Mouse (Mus musculus): ENCODE data around the gene Herc1. TPM values are rescaled to one million over a fixed set of nuclear protein-coding genes. Genes with fewer than 3 reads are reported as not detected.
"Not testable (repeated sequence)": the region's sequence is repeated elsewhere in the genome, so short reads cannot be mapped to it uniquely, and the experiment has no call there.

Gene Herc1
- polyA plus RNA-seq, 1 experiment from 2014 or later: 42.5 TPM

DNA sequence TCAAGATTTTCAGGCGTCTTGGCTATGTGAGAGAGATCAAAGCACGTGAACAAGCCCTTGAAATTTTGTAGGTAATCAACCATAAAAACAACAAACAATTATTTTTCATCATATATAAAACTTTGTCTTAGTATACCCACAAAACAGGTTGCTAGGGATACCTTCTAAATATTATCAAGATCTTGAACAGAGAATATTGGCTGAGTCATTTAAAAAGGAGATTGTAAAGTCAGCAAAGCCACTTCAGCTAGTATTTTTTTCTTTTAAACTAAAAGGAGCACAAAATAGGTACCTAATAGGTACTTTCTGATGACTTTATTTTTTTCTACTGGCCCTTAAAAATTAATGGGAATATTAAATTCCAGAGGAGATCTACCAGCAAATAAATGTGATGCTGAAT lies 2.5 kb downstream of the Herc1 start:
- no peak for ATAC-seq (ENCODE audit: low read depth)
- Histone ChIP-seq H3K36me3 (no peaks in the 10 kb centered on the region), H3K27me3 (no peaks in the 10 kb centered on the region), H3K9me3 (no peaks in the 10 kb centered on the region), H3K4me2 (peak overlapping the region; percentile 87), H3K9ac (peak overlapping the region; percentile 53; the same call in 1 of the 2 replicates), H3K4me1 (replicated peaks) (peaks cover 28% of the 10 kb centered on the region), H3K4me3 (no peak overlapping the region), H3K27ac (replicated peaks) (no peak overlapping the region)
- WGBS: 86% methylated on average over 2 of the region's 2 CpGs

DNA sequence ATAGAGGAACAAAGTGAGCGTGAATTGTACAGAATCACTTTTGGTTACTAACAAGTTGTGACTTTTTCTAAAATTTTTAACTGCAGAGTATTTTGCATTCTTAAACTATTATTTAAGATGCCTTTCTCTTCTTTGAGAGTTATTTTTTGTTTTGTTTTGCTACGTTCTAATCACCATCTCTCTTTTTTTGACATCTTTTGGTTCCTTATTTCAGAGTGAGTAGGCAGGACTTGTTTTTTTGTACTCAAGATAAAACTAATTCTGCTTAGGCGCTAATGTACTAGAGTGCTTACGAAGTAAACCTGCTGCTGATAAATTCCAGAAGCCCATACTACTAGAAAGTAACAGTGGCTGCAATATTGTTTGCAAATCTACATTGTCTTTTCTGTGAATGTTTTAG lies 8.9 kb downstream of the Herc1 start:
- ATAC-seq (ENCODE audit: low read depth): no peak
- H3K36me3 ChIP-seq: no peaks in the 10 kb centered on the region
- no peak overlapping the region for H3K9ac ChIP-seq
- no peak overlapping the region for H3K27ac ChIP-seq (replicated peaks)
- H3K4me3 ChIP-seq: no peak overlapping the region
- H3K27me3 ChIP-seq: no peaks in the 10 kb centered on the region
- WGBS: 93% methylated on average over 4 of the region's 4 CpGs
- no peak overlapping the region for H3K4me2 ChIP-seq
- H3K9me3 ChIP-seq: no peaks in the 10 kb centered on the region
- peaks cover 5% of the 10 kb centered on the region; the same call in 1 of the 2 replicates for H3K4me1 ChIP-seq (replicated peaks)

DNA sequence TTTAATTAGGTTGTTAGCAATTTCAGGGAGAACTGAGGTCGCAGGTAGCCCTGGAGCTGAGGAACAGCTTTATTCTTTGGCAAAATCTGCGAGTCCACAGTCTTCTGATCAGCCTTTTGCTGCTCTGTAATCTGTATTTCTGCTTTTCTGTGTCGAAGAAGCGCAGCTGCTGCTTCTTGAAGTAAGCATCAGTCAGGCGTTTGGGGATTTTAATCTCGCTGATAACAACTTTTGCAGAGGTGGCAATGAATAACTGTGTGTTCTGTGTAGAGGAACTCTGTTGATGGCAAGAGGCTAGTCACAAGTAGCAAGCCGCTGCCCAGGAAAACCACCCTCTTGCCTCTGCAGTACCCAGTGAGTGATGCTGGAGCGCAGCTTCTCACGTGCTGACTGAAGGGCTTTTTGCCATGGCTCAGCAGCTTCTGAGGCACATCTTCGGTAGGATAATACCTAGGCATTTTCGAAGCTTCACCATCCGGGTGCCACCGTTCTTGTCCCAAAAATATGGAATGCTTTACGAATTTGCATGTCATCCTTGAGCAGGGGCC lies 10.0 kb downstream of the Herc1 start:
- Histone ChIP-seq H3K27me3 (no peaks in the 10 kb centered on the region), H3K9ac (no peak overlapping the region), H3K27ac (replicated peaks) (no peak overlapping the region), H3K4me1 (replicated peaks) (peaks cover 5% of the 10 kb centered on the region; the same call in 1 of the 2 replicates), H3K4me3 (no peak overlapping the region), H3K9me3 (no peaks in the 10 kb centered on the region), H3K4me2 (no peak overlapping the region), H3K36me3 (no peaks in the 10 kb centered on the region)
- no peak for ATAC-seq (ENCODE audit: low read depth)
- 85% methylated on average over 14 of the region's 14 CpGs for WGBS

DNA sequence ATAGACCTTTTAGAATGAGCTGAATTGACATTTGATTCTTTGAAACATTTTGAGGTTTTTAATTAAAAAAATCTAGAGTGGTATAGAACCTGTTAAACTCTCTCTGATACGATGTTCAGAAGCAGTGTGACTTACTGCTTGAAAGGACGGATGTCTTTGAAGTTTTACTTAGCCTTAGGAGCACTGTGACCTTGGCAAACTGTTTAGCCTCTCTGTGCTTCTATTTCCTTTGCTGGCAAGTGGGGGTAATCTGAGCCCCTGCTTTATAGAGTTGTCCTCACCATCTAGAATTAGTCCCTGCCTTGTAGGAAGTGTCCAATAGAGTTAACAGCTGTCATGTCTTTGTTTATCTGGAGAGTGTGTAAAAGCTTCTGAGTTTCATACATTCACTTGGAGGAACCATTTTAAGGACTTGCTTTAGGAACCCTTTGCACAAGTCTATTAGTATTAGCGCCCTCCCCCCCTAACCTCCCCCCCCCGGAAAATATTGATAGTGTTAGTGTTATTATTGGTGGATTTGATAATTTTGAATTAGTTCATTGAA lies 18.7 kb downstream of the Herc1 start:
- Histone ChIP-seq H3K4me1 (replicated peaks) (peaks cover 8% of the 10 kb centered on the region; the same call in 1 of the 2 replicates), H3K27ac (replicated peaks) (no peak overlapping the region), H3K9me3 (no peaks in the 10 kb centered on the region), H3K4me2 (no peak overlapping the region), H3K36me3 (peaks cover 19% of the 10 kb centered on the region), H3K27me3 (no peaks in the 10 kb centered on the region), H3K4me3 (no peak overlapping the region), H3K9ac (no peak overlapping the region)
- no peak for ATAC-seq (ENCODE audit: low read depth)
- WGBS: 80% methylated on average over 4 of the region's 4 CpGs

- no peak for ATAC-seq (ENCODE audit: low read depth)
- WGBS: 81% methylated on average over 3 of the region's 3 CpGs
Observed at GRCm38 (mm10) chr9:66370334-66370733, 20.1 kb downstream of the Herc1 start.

DNA sequence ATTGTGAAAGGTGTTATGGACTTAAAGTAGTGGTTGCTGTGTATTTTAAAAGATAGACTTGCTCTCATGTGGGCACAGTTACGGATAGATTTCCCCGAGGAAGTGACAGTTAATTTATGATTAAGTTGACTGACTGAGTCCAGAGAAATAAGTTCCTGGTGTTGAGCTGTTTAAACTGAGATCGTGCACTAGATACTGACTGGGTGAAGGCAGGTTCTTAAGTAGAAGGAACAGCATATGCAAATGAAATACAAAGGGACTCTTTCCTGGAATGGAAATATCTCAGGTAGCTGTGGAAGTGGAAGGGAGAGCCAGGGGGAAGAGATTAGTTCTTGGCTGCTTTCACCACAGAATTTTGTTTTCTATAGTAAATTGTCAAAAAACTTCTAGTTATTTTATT lies 20.6 kb downstream of the Herc1 start:
- no peak overlapping the region for H3K9ac ChIP-seq

More at GRCm38 (mm10) chr9:66370334-66370733, 20.1 kb downstream of the Herc1 start:
- H3K4me2 ChIP-seq: no peak overlapping the region
- no peak overlapping the region for H3K4me3 ChIP-seq
- no peak overlapping the region for H3K27ac ChIP-seq (replicated peaks)
- peaks cover 8% of the 10 kb centered on the region; the same call in 1 of the 2 replicates for H3K4me1 ChIP-seq (replicated peaks)
- peaks cover 23% of the 10 kb centered on the region for H3K36me3 ChIP-seq
- H3K9me3 ChIP-seq: no peaks in the 10 kb centered on the region
- no peak overlapping the region for H3K9ac ChIP-seq
- no peaks in the 10 kb centered on the region for H3K27me3 ChIP-seq

DNA sequence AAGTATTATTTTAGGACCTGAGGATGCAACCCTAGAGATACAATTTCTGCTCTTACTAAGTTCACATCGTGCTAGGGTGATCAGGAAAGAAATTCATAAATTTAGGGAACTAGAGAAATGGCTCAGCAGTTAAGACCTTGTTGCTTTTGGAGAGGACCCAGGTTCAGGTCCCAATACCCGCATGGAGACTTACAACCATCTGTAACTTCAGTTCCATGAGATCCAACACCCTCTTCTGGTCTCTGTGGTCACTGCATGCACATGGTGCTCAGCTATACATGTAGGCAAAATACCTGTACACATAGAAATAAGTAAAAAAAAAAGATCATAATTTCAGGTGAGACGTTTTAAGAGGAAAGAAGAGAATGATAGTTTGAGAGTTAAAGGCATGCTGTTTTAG lies 23.2 kb downstream of the Herc1 start:
- 94% methylated on average over 3 of the region's 3 CpGs for WGBS
- peaks cover 31% of the 10 kb centered on the region for H3K36me3 ChIP-seq
- H3K27ac ChIP-seq (replicated peaks): no peak overlapping the region
- H3K4me1 ChIP-seq (replicated peaks): peaks cover 6% of the 10 kb centered on the region; the same call in 1 of the 2 replicates
- ATAC-seq (ENCODE audit: low read depth): no peak
- H3K9ac ChIP-seq: no peak overlapping the region
- H3K9me3 ChIP-seq: no peaks in the 10 kb centered on the region
- H3K4me2 ChIP-seq: no peak overlapping the region
- H3K4me3 ChIP-seq: no peak overlapping the region
- no peaks in the 10 kb centered on the region for H3K27me3 ChIP-seq

More for the DNA sequence above, 20.6 kb downstream of the Herc1 start:
- H3K36me3 ChIP-seq: peaks cover 23% of the 10 kb centered on the region
- ATAC-seq (ENCODE audit: low read depth): no peak
- no peak overlapping the region for H3K27ac ChIP-seq (replicated peaks)
- no peak overlapping the region for H3K4me2 ChIP-seq
- WGBS: 74% methylated on average over 3 of the region's 3 CpGs
- peaks cover 8% of the 10 kb centered on the region; the same call in 1 of the 2 replicates for H3K4me1 ChIP-seq (replicated peaks)
- no peaks in the 10 kb centered on the region for H3K9me3 ChIP-seq
- no peak overlapping the region for H3K4me3 ChIP-seq
- no peaks in the 10 kb centered on the region for H3K27me3 ChIP-seq

DNA sequence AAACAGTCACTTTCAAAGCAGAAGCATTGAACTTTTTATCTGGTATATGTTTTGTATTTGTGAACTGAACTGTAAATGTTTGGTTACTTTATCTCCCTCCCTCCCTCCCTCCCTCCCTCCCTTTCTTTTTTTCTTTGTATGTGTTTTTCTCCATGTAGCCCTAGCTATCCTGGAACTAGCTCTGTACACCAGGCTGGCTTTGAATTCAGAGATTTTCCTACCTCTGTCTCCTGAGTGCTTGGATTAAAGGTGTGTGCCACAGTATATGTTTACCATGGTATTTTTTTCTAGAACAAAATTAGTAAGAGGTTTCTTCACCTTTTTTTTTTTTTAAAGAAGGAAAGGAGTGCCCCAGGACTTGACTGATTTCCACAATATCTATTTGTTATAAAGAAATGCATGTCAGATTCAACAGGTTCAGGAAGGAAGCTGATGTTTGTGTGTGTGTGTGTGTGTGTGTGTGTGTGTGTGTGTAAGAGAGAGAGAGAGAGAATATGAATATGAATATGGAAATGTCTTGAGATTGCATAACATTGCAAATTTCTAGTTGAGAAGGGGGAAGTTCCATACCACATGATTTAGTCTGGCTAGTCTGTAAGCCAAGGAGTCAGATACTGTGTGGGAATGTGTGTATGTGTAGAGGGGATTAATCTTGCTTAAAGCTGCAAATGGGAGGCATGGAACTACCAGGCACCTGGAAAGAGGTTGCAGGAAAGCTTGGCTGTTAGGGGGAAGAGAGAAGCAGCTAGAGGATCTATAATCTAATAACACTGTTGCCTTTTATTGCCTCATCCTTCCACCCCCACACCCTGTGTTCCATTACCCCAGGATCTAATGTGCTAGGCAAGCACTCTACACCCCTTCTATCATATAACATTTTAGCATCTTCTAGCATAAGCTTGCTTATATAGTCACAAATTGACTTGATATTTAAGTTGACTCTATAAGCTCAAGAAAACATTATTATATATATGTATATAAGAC lies 24.5 kb downstream of the Herc1 start:
- H3K27me3 ChIP-seq: no peaks in the 10 kb centered on the region
- H3K36me3 ChIP-seq: peaks cover 31% of the 10 kb centered on the region
- ATAC-seq (ENCODE audit: low read depth): no peak
- H3K9me3 ChIP-seq: no peaks in the 10 kb centered on the region
- H3K9ac ChIP-seq: no peak overlapping the region
- peaks cover 4% of the 10 kb centered on the region; the same call in 1 of the 2 replicates for H3K4me1 ChIP-seq (replicated peaks)
- H3K27ac ChIP-seq (replicated peaks): no peak overlapping the region
- H3K4me2 ChIP-seq: no peak overlapping the region
- no peak overlapping the region for H3K4me3 ChIP-seq

- Histone ChIP-seq H3K9me3 (no peaks in the 10 kb centered on the region), H3K4me3 (no peak overlapping the region), H3K4me2 (no peak overlapping the region), H3K27ac (replicated peaks) (no peak overlapping the region), H3K27me3 (no peaks in the 10 kb centered on the region), H3K36me3 (peaks cover 20% of the 10 kb centered on the region), H3K4me1 (replicated peaks) (no peaks in the 10 kb centered on the region), H3K9ac (no peak overlapping the region)
- no peak for ATAC-seq (ENCODE audit: low read depth)
- 90% methylated on average over 3 of the region's 3 CpGs for WGBS
Observed at GRCm38 (mm10) chr9:66383417-66383816, 33.2 kb downstream of the Herc1 start.

DNA sequence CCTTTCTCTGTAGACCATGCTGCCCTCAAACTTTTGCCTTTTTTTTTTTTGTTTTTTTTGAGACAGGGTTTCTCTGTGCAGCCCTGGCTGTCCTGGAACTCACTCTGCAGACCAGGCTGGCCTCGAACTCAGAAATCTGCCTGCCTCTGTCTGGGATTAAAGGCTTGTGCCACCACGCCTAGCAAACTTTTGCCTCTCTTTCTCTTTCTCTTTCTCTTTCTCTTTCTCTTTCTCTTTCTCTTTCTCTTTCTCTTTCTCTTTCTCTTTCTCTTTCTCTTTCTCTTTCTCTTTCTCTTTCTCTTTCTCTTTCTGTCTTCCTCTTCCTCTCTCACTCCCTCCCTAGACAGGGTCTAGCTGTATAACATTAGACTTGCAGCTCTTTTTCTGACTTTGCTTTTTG lies 40.1 kb downstream of the Herc1 start:
- H3K27me3 ChIP-seq; H3K4me2 ChIP-seq; H3K9ac ChIP-seq; H3K27ac ChIP-seq (replicated peaks); H3K4me1 ChIP-seq (replicated peaks); ATAC-seq (ENCODE audit: low read depth); H3K9me3 ChIP-seq; H3K4me3 ChIP-seq: not testable (repeated sequence)
- 93% methylated on average over 2 of the region's 2 CpGs for WGBS
- peaks cover 53% of the 10 kb centered on the region for H3K36me3 ChIP-seq

DNA sequence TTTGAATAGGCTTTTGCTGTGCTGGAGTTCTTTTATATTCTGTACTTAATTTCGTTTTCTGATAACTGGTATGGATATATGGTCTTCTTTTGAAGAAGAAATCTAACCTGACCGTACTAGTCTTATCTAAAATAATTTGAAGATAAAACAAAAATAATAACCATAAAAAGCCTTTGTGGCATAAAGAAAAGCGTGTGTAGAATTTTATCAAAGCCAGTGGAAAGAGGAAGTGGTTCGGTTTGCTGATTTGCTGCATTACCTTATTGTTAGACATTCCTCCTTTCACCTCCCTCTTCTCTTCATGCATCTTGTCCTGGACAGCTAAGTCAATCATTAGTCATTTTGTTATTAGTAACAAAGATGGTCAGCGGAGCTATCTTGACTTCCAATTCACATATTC lies 43.1 kb downstream of the Herc1 start:
- Histone ChIP-seq H3K4me1 (replicated peaks) (no peaks in the 10 kb centered on the region), H3K36me3 (peaks cover 51% of the 10 kb centered on the region), H3K9me3 (no peaks in the 10 kb centered on the region), H3K27ac (replicated peaks) (no peak overlapping the region), H3K9ac (no peak overlapping the region), H3K27me3 (no peaks in the 10 kb centered on the region), H3K4me2 (no peak overlapping the region), H3K4me3 (no peak overlapping the region)
- 91% methylated on average over 5 of the region's 5 CpGs for WGBS
- no peak for ATAC-seq (ENCODE audit: low read depth)

GRCm38 (mm10) chr9:66423492-66423891 lies 73.2 kb downstream of the Herc1 start:
- no peak overlapping the region for H3K9ac ChIP-seq
- H3K4me2 ChIP-seq: no peak overlapping the region
- no peaks in the 10 kb centered on the region for H3K27me3 ChIP-seq
- peaks cover 14% of the 10 kb centered on the region for H3K36me3 ChIP-seq
- ATAC-seq (ENCODE audit: low read depth): no peak
- no peaks in the 10 kb centered on the region for H3K4me1 ChIP-seq (replicated peaks)
- no peak overlapping the region for H3K4me3 ChIP-seq
- H3K27ac ChIP-seq (replicated peaks): no peak overlapping the region
- H3K9me3 ChIP-seq: no peaks in the 10 kb centered on the region
